In genomic region chr4:57046160-57046571, GRCm38 (mm10) we compare ENCODE assay signal across 11 mouse cellular contexts. TPM values are rescaled to one million over a fixed set of nuclear protein-coding genes. Genes with fewer than 3 reads are reported as not detected.
DNase-seq lines count a peak whose midpoint lies in the region; ATAC-seq lines count a peak whose summit lies in the region.
"Had no signal": no experiment of that assay in that cellular context is flagged by ENCODE, and none has a peak within 500 bp of the region (broad histone marks: within the 10 kb centered on the region; RNA-seq: fewer than 3 reads in every experiment).

No protein-coding gene starts in this region.

- H3K4me2 ChIP-seq in hindbrain, embryonic 13.5 days = no peak overlapping the region
- H3K4me2 ChIP-seq in hindbrain, embryonic 14.5 days (replicated peaks) = no peak overlapping the region
- H3K4me2 ChIP-seq: liver, embryonic 15.5 days had no signal

- DNase-seq in hindbrain, embryonic 10.5 days (ENCODE audit: low spot score) = no peak
- peak; percentile 71 for DNase-seq in right cerebral cortex, adult 18-20 months
- DNase-seq in right cerebral cortex, postnatal 14 days = no peak
- DNase-seq in hindbrain, embryonic 14.5 days (ENCODE audit: low spot score) = no peak
- DNase-seq in adrenal gland, postnatal 36 days = no peak

- H3K9ac ChIP-seq in hindbrain, embryonic 13.5 days = no peak overlapping the region
- H3K9ac ChIP-seq in hindbrain, embryonic 14.5 days = no peak overlapping the region
- H3K9ac ChIP-seq: liver, embryonic 15.5 days had no signal

- WGBS in hindbrain, embryonic 13.5 days = 54% methylated on average over 9 of the region's 9 CpGs
- WGBS in hindbrain, embryonic 10.5 days = 81% methylated on average over 9 of the region's 9 CpGs
- WGBS in hindbrain, embryonic 14.5 days = 50% methylated on average over 9 of the region's 9 CpGs

- H3K4me1 ChIP-seq in hindbrain, embryonic 13.5 days (replicated peaks) = peaks cover 20% of the 10 kb centered on the region
- peaks cover 36% of the 10 kb centered on the region for H3K4me1 ChIP-seq in hindbrain, embryonic 10.5 days (replicated peaks)
- 0 out of 2 replicates have a peak, but pooled peaks cover 2% of the 10 kb centered on the region for H3K4me1 ChIP-seq in hindbrain, embryonic 14.5 days (replicated peaks; ENCODE audit: control insufficient read depth, insufficient read depth, low read length)
- H3K4me1 ChIP-seq: liver, embryonic 15.5 days had no signal

- H3K27me3 ChIP-seq in hindbrain, embryonic 13.5 days = no peaks in the 10 kb centered on the region
- H3K27me3 ChIP-seq in hindbrain, embryonic 10.5 days (ENCODE audit: insufficient read depth, poor library complexity, severe bottlenecking) = no peaks in the 10 kb centered on the region
- no peaks in the 10 kb centered on the region for H3K27me3 ChIP-seq in hindbrain, embryonic 14.5 days (ENCODE audit: control insufficient read depth, insufficient read depth, low read length)
- H3K27me3 ChIP-seq: CH12.LX; liver, embryonic 15.5 days had no signal

- H3K27ac ChIP-seq in hindbrain, embryonic 13.5 days = no peak overlapping the region
- no peak overlapping the region for H3K27ac ChIP-seq in hindbrain, embryonic 10.5 days
- no peak overlapping the region for H3K27ac ChIP-seq in hindbrain, embryonic 14.5 days
- H3K27ac ChIP-seq: heart, embryonic 10.5 days; liver, embryonic 15.5 days had no signal

- peak; percentile 47; the same call in 1 of the 2 replicates for ATAC-seq in hindbrain, embryonic 13.5 days (ENCODE audit: low FRiP score)
- peak; percentile 59; the same call in 1 of the 2 replicates for ATAC-seq in hindbrain, embryonic 14.5 days (ENCODE audit: low FRiP score)
- no peak for ATAC-seq in erythroid progenitor cell, adult 5-6 weeks (replicated peaks; ENCODE audit: low FRiP score, poor library complexity, severe bottlenecking)

- H3K4me3 ChIP-seq in hindbrain, embryonic 13.5 days = no peak overlapping the region
- H3K4me3 ChIP-seq in hindbrain, embryonic 10.5 days = no peak overlapping the region
- no peak overlapping the region for H3K4me3 ChIP-seq in hindbrain, embryonic 14.5 days (replicated peaks; ENCODE audit: low read length)
- H3K4me3 ChIP-seq: heart, embryonic 10.5 days; liver, embryonic 15.5 days had no signal

- no peaks in the 10 kb centered on the region for H3K9me3 ChIP-seq in hindbrain, embryonic 13.5 days
- 0 out of 2 replicates have a peak, but pooled peaks cover 6% of the 10 kb centered on the region for H3K9me3 ChIP-seq in hindbrain, embryonic 10.5 days
- H3K9me3 ChIP-seq in hindbrain, embryonic 14.5 days (ENCODE audit: control insufficient read depth, low read length) = 0 out of 2 replicates have a peak, but pooled peaks cover 7% of the 10 kb centered on the region
- H3K9me3 ChIP-seq: heart, embryonic 10.5 days; liver, embryonic 15.5 days had no signal

- H3K36me3 ChIP-seq in hindbrain, embryonic 13.5 days = peaks cover 5% of the 10 kb centered on the region
- H3K36me3 ChIP-seq in hindbrain, embryonic 10.5 days = no peaks in the 10 kb centered on the region
- H3K36me3 ChIP-seq in hindbrain, embryonic 14.5 days (replicated peaks; ENCODE audit: control insufficient read depth, insufficient read depth) = no peaks in the 10 kb centered on the region
- H3K36me3 ChIP-seq: heart, embryonic 10.5 days; liver, embryonic 15.5 days had no signal

RNA-seq across cellular contexts. Expression of gene Frrs1l, which starts 56.0 kb away (rescaled TPM):
- polyA plus RNA-seq in hindbrain, embryonic 13.5 days (2015; fragmentation: Nextera tagmentation; extraction: Ambion mirVana) = 15.4 and 15.7 TPM in 2 replicates
- polyA plus RNA-seq in hindbrain, embryonic 10.5 days (2016; fragmentation: Nextera tagmentation; extraction: Ambion mirVana) = 2.5 and 2.6 TPM in 2 replicates
- polyA plus RNA-seq in hindbrain, embryonic 14.5 days (2014; fragmentation: Nextera tagmentation; extraction: Ambion mirVana) = 34.2 and 38.2 TPM in 2 replicates
- not detected in 2 replicates for total RNA-seq in erythroid progenitor cell, adult 5-6 weeks (2015; ENCODE audit: low replicate concordance)
- total RNA-seq in erythroid progenitor cell, adult 5-6 weeks (2017; ENCODE audit: low replicate concordance) = not detected in 2 replicates
- total RNA-seq in adrenal gland, postnatal 36 days (2021) = under 1 TPM; 0.23 to 0.40 TPM
- total RNA-seq: CH12.LX; megakaryocyte-erythroid progenitor cell, adult 5-6 weeks had no signal
